Mouse (Mus musculus) cerebellum, adult 9-11 months (tissue): ENCODE data around the gene Dqx1.

Experiments used
- DNase-seq: peaks from one replicate; pipeline ENCODE4 v3.0.0; 2022

Gene Dqx1

DNA sequence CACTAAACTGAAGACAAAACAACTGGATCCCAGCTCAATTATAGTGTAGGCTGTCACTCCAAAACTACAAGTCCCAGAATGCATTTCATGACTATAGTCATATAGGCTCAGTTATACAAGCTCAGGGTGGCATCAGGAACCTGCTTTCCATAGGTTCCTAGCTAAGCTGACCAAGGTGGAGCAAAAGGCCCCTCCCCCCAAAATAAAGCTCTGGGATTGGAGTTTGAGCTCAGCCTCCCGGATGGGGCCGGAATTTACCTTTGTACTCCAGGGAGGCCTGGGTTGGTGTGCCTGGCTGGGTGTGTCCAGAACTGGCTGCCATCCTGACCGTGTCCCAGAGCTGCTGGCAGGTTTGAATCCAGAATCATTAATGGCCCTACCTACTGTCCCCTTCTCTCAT is at the start of gene Dqx1:
TSS of gene Dqx1 (plus strand) at position 55 of the 400 bp plus-strand sequence.
- DNase-seq, result peak; percentile 42

- DNase-seq, result no peak
Observed at GRCm38 (mm10) chr6:83008659-83009058, 49.0 kb upstream of the Dqx1 start.

GRCm38 (mm10) chr6:83010010-83010409 is 47.6 kb upstream of the Dqx1 start:
- DNase-seq, result no peak

GRCm38 (mm10) chr6:83011255-83011654 is 46.4 kb upstream of the Dqx1 start:
- DNase-seq, result no peak

DNA sequence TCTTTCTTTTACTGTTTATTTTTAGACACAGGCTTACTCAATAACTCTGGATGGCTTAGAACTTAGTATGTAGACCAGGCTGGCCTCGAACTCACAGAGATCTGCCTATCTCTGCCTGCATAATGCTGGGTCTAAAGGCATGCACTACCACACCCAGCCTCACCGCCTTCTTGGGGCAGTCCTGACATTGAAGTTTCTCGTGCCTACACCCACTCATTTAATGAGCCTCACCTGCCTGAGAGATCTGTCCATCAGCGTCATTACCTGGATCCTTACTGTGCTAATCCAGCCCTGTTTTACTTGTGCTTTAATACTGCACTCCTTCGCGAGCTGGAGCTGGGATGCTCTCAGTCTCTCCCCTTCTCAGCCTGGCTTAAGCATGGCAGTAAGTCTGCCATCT is 45.9 kb upstream of the Dqx1 start:
- no peak for DNase-seq

DNA sequence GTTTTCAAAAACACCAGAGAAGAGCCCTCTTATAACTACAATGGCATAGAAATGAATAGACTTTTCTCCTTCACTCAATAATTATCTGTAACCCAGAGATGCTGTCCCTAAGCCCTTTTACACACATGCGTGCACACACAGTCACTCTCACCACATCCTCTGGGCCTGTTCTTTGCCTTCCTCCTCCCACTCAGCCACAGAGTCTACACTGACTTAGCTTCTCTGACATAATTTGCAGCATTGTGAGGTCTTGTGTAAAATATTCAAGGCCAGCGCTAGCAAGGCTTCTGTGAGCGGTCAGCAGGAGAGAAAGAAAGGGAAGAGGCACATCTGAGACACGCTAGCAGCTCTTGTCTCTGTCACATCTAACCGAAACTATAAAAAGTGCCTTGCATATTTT is 44.2 kb upstream of the Dqx1 start:
- no peak for DNase-seq

DNA sequence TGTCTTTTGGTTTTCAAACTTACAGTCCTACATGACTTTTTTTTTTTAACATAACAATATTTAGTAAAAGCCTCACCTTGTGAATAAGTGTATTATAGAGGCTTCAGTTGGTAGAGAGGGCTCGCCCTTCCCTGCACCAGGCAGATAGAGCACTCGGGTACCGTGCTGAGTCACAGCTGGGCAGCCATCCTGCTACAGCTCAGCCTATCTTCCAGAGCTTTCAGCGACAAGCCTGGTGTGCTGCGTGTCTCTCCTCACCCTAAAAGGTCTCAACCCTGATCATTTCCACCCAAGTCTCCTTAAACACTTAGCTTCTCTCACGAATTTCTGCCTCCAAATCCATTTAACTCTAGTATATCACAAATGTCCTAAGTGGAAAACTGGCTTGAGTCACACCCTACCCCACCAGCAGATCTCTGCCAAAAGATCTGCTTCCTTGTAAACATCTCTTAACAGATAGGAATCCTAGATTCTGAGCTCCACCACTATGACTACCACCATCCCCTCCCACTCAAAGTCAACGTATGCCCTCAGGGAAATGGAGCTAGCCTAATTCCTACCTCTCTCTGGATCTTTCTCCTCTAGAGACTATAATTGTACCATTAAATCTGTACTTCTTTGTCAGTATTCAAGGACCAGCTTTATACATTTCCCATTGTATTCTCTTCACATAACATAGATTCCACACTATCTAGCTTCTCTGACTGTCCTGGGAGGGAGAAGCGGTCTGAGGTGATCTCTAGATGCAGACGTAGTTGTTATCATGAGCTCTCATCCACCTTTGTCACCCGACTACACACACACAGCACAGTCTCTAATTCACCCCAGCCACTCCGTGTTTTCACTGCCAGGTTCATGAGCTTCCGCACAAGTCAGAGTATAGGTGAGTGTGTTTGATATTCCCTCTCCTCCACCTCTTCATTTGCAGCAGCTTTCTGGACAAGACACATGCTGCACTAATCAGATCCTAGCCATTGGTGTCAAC is 42.9 kb upstream of the Dqx1 start:
- no peak for DNase-seq

DNA sequence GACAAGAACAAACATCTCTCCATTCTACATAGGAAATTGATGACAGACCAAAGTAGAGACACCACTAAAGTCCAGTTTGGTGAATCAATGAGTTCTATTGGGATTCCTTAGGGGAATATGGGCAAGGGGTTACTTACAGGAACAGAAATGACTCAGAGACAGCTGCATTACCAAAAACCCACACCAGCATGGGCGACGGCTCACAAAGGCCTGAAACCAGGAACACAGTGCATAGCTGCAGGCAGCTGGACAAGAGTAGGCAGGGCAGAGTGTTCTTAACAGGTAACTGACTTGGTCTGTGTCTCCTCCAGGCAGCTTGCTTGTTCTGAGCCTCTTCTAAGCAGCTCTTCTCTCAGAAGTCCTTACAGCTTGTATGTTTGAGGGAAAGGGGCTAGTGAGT is 41.9 kb upstream of the Dqx1 start:
- no peak for DNase-seq

DNA sequence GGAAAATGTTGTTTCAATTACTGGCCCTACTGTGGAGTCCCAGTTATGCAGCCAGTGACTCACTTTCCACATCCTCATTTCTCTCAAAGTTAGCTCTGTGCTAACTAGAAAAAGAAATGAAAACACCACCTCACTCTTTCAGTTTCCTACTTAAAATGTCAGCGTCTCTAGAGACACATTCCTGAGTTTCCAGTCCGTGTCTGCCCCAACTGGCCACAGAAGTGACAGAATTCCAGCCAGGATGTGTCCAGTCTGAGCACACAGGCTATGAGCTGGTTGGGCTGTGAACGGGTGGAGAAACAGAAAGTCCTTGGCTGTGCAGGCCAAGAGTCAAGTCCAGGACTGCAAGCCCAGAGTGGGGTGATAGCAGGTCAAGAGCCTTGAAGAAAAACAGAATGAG is 40.5 kb upstream of the Dqx1 start:
- DNase-seq, result no peak

GRCm38 (mm10) chr6:83019044-83019443 is 38.6 kb upstream of the Dqx1 start:
- DNase-seq, result no peak

DNA sequence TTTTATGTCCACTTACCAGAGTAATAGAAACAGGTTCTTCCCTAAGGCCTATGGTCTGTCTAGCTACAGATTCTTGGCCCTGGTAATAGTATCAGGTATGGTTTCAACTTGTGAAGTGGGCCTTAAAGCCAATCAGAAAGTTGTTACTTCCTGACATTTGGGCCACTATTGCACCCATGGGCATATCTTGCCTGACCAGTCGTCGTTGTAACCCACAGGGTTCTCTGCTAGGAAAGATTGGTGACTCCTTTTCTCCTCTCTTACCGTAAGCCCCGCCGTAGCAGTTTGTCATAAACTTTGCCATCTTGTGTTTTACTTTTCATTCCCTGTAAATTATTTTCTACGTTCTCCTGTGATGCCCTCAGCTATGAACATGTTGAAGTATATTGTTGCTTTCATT is 37.5 kb upstream of the Dqx1 start:
- DNase-seq, result no peak

DNA sequence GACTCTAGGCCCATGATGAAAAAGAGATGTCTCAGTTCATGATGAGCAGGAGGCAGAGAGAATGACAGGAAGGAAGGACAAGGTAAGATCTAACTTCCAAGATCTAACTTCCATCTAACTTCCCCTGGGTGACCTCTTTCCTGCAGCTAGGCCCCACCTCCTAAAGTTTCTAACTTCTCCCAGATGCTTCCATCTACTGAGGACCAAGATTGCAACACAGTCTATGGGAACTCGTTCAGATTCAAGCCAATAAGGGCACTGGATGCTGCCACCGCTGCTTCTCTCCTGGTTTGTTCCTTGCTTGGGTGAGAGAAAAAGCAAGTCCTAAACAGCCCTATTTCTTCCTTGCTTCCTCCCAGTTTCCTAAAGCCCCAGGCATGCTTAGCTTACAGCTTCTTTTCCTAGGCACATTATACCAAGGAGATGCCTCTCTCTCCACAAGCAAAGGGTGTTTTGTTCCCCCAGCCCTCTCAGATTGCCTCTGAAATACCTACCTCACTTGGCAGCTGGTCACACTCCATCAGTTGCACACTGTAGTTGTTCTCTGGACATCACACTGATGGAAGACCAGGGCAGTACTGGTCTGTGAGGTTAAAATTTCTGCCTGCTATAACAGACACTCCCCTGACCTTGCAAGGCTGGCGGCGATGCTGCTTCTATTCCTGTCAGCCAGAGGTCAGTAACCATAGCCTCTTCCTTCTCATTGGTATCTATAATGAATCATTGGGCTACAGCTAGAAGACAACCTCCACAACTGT is 36.6 kb upstream of the Dqx1 start:
- DNase-seq, result no peak

- DNase-seq, result no peak
Observed at GRCm38 (mm10) chr6:83023008-83023407, 34.6 kb upstream of the Dqx1 start.

DNA sequence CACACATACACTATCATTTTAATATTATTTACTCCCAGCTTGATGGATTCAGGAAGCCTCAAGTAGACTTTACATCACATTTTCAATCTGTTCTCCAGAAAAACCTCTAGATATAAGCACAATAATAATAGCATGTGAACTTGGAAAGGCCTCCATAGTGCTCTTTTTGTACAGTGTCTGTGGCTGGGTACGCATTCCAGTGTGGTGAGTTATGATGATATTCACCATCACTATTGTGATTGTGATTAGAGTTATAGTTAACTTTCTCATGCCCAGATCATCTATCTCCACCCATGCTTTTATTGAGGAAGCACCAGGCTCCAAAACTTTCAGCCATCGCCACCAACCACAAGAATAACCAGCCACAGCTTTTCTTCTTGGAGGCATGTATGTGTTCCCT is 33.9 kb upstream of the Dqx1 start:
- DNase-seq, result no peak

GRCm38 (mm10) chr6:83024421-83024820 is 33.2 kb upstream of the Dqx1 start:
- DNase-seq, result no peak

- DNase-seq, result no peak
Observed at GRCm38 (mm10) chr6:83025221-83025620, 32.4 kb upstream of the Dqx1 start.

DNA sequence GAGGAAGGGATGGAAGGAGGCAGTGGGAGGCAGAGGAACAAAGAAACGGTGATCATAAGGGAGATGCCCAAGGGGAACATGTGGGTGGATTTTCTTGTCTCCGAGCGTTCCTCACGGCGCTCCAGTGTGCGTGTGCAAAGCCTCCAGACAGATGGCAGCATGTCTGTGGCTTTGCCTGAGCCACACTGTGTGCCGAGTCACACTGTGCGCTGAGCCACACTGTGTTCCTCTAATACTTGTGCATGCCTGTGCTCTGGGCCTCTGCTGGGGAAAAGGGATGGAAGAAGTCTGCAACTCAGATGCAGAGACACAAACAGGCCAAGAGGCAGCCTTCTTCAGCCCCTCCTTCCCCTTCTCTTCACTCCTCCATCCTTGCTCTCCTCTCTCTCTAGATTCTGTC is 30.4 kb upstream of the Dqx1 start:
- DNase-seq, result no peak

- no peak for DNase-seq
Observed at GRCm38 (mm10) chr6:83027706-83028105, 29.9 kb upstream of the Dqx1 start.

DNA sequence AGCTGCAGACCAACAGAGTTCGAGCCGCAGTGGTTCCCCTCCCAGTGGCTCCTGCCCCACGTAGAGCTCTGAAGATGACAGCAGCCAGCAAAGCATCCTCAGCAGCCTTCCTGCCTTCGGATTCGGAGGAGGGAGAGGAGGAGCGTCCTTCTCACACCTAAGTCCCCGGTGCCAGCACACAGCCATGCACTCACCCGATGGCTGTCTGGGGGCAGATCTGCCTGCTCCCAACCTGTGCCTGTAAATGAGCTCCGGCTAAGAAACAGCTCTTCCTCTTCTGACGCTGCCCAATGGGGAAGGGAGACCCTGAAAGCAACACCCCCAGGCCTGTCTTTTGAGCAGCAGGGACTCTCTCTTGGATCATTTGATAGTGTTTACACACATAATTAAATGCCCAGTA is 27.9 kb upstream of the Dqx1 start:
- no peak for DNase-seq

GRCm38 (mm10) chr6:83031111-83031510 is 26.5 kb upstream of the Dqx1 start:
- DNase-seq, result no peak

- no peak for DNase-seq
Observed at GRCm38 (mm10) chr6:83031921-83032590, 25.6 kb upstream of the Dqx1 start.

DNA sequence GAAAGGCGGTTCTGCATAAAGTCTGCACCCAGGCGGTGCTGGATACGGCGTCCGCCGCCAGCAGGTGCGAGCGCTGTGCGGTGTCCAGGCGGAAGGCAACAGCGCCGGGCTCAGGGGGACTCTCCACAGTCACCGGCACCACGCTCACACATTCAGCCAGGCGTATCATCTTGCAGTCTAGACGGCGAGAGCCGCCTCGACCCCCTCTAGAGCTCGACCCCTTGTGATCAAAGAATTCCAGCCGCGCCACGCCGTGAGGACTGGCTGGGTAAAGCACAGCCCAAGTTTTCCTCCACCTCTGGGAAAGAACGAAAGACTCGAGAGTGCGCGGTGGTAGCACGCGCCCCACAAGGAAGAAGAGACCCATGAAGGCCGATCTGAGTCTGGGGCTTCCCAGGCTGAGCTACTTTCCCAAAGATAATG is 24.9 kb upstream of the Dqx1 start:
- no peak for DNase-seq
